Mouse (Mus musculus): ENCODE measurements around the gene Pla2g7. TPM values are rescaled to one million over a fixed set of nuclear protein-coding genes. Genes with fewer than 3 reads are reported as not detected.

Pla2g7 gene
- total RNA-seq (2014; rRNA removed) = 2.0 and 2.1 TPM in 2 replicates
- 0.50 and 0.86 TPM in 2 replicates for polyA plus RNA-seq (2012; rRNA removed)

- Histone ChIP-seq H3K4me1 (ENCODE audit: control insufficient read depth, insufficient read depth, low read length) (no peaks in the 10 kb centered on the region), H3K36me3 (ENCODE audit: control insufficient read depth, insufficient read depth, low read length) (no peaks in the 10 kb centered on the region), H3K4me3 (ENCODE audit: insufficient read depth, low read depth, low read length) (peak within 1 kb of the TSS; percentile 51), H3K27ac (replicated peaks; ENCODE audit: insufficient read depth, low read depth, low read length) (0 out of 2 replicates have a peak within 1 kb of the TSS, but pooled peaks have one; percentile 7), H3K79me2 (ENCODE audit: control insufficient read depth, insufficient read depth, low read length) (no peaks in the 10 kb centered on the region), H3K27me3 (ENCODE audit: control insufficient read depth, insufficient read depth, low read length) (0 out of 2 replicates have a peak, but pooled peaks cover 3% of the 10 kb centered on the region), H3K9ac (ENCODE audit: low read depth, low read length) (no peak within 1 kb of the TSS)
- DNase-seq (ENCODE audit: extremely low read depth, low read depth, low spot score) = no peak
- TF ChIP-seq CTCF (IDR thresholded peaks at IDR 0.05; ENCODE audit: low read depth, low read length) (no peak), POLR2A (IDR thresholded peaks at IDR 0.05; ENCODE audit: extremely low read depth, insufficient read depth, low read length) (no peak)
- WGBS = 3% methylated on average over 34 of the region's 34 CpGs
Measured at GRCm38 (mm10) chr17:43567992-43568888, at the start of gene Pla2g7. Pla2g7 (plus strand) TSS chr17:43568098.

- H3K27ac ChIP-seq (replicated peaks; ENCODE audit: insufficient read depth, low read depth, low read length) = no peak overlapping the region
- H3K9ac ChIP-seq (ENCODE audit: low read depth, low read length) = no peak overlapping the region
- no peaks in the 10 kb centered on the region for H3K27me3 ChIP-seq (ENCODE audit: control insufficient read depth, insufficient read depth, low read length)
- no peaks in the 10 kb centered on the region; the same call in 1 of the 2 replicates for H3K4me1 ChIP-seq (ENCODE audit: control insufficient read depth, insufficient read depth, low read length)
- H3K36me3 ChIP-seq (ENCODE audit: control insufficient read depth, insufficient read depth, low read length) = no peaks in the 10 kb centered on the region
- 24% methylated on average over 18 of the region's 18 CpGs for WGBS
- no peaks in the 10 kb centered on the region for H3K79me2 ChIP-seq (ENCODE audit: control insufficient read depth, insufficient read depth, low read length)
- peak; percentile 54 for TF ChIP-seq CTCF (IDR thresholded peaks at IDR 0.05; ENCODE audit: low read depth, low read length)
- no peak for TF ChIP-seq POLR2A (IDR thresholded peaks at IDR 0.05; ENCODE audit: extremely low read depth, insufficient read depth, low read length)
- H3K4me3 ChIP-seq (ENCODE audit: insufficient read depth, low read depth, low read length) = no peak overlapping the region
- peak; percentile 42 for DNase-seq (ENCODE audit: extremely low read depth, low read depth, low spot score)
Measured at GRCm38 (mm10) chr17:43518644-43519409, 49.1 kb upstream of the Pla2g7 start.

- H3K36me3 ChIP-seq (ENCODE audit: control insufficient read depth, insufficient read depth, low read length) = no peaks in the 10 kb centered on the region
Measured at GRCm38 (mm10) chr17:43520166-43520565, 47.7 kb upstream of the Pla2g7 start.

GRCm38 (mm10) chr17:43530507-43530906 is 37.4 kb upstream of the Pla2g7 start:
- Histone ChIP-seq H3K9ac (ENCODE audit: low read depth, low read length) (no peak overlapping the region), H3K4me3 (ENCODE audit: insufficient read depth, low read depth, low read length) (no peak overlapping the region), H3K36me3 (ENCODE audit: control insufficient read depth, insufficient read depth, low read length) (no peaks in the 10 kb centered on the region), H3K27ac (replicated peaks; ENCODE audit: insufficient read depth, low read depth, low read length) (no peak overlapping the region), H3K4me1 (ENCODE audit: control insufficient read depth, insufficient read depth, low read length) (no peaks in the 10 kb centered on the region), H3K27me3 (ENCODE audit: control insufficient read depth, insufficient read depth, low read length) (no peaks in the 10 kb centered on the region), H3K79me2 (ENCODE audit: control insufficient read depth, insufficient read depth, low read length) (no peaks in the 10 kb centered on the region)
- no peak for DNase-seq (ENCODE audit: extremely low read depth, low read depth, low spot score)
- no peak for TF ChIP-seq CTCF (IDR thresholded peaks at IDR 0.05; ENCODE audit: low read depth, low read length)
- no peak for TF ChIP-seq POLR2A (IDR thresholded peaks at IDR 0.05; ENCODE audit: extremely low read depth, insufficient read depth, low read length)
- WGBS = 87% methylated on average over 2 of the region's 2 CpGs

More at GRCm38 (mm10) chr17:43520166-43520565, 47.7 kb upstream of the Pla2g7 start:
- WGBS = 69% methylated on average over 3 of the region's 3 CpGs
- no peak overlapping the region for H3K9ac ChIP-seq (ENCODE audit: low read depth, low read length)
- no peak for TF ChIP-seq CTCF (IDR thresholded peaks at IDR 0.05; ENCODE audit: low read depth, low read length)
- TF ChIP-seq POLR2A (IDR thresholded peaks at IDR 0.05; ENCODE audit: extremely low read depth, insufficient read depth, low read length) = no peak
- H3K27ac ChIP-seq (replicated peaks; ENCODE audit: insufficient read depth, low read depth, low read length) = no peak overlapping the region
- no peaks in the 10 kb centered on the region; the same call in 1 of the 2 replicates for H3K4me1 ChIP-seq (ENCODE audit: control insufficient read depth, insufficient read depth, low read length)
- H3K4me3 ChIP-seq (ENCODE audit: insufficient read depth, low read depth, low read length) = no peak overlapping the region
- H3K79me2 ChIP-seq (ENCODE audit: control insufficient read depth, insufficient read depth, low read length) = no peaks in the 10 kb centered on the region
- DNase-seq (ENCODE audit: extremely low read depth, low read depth, low spot score) = no peak
- H3K27me3 ChIP-seq (ENCODE audit: control insufficient read depth, insufficient read depth, low read length) = no peaks in the 10 kb centered on the region

- H3K27me3 ChIP-seq (ENCODE audit: control insufficient read depth, insufficient read depth, low read length) = no peaks in the 10 kb centered on the region
- no peaks in the 10 kb centered on the region for H3K4me1 ChIP-seq (ENCODE audit: control insufficient read depth, insufficient read depth, low read length)
- 89% methylated on average over 4 of the region's 4 CpGs for WGBS
- H3K36me3 ChIP-seq (ENCODE audit: control insufficient read depth, insufficient read depth, low read length) = no peaks in the 10 kb centered on the region
- no peaks in the 10 kb centered on the region for H3K79me2 ChIP-seq (ENCODE audit: control insufficient read depth, insufficient read depth, low read length)
- no peak overlapping the region for H3K4me3 ChIP-seq (ENCODE audit: insufficient read depth, low read depth, low read length)
- no peak overlapping the region for H3K9ac ChIP-seq (ENCODE audit: low read depth, low read length)
- H3K27ac ChIP-seq (replicated peaks; ENCODE audit: insufficient read depth, low read depth, low read length) = no peak overlapping the region
- DNase-seq (ENCODE audit: extremely low read depth, low read depth, low spot score) = no peak
- no peak for TF ChIP-seq POLR2A (IDR thresholded peaks at IDR 0.05; ENCODE audit: extremely low read depth, insufficient read depth, low read length)
Measured at GRCm38 (mm10) chr17:43531192-43531591, 36.7 kb upstream of the Pla2g7 start.
